Mouse (Mus musculus): ENCODE data around the gene Nmnat3. TPM values are rescaled to one million over a fixed set of nuclear protein-coding genes. Genes with fewer than 3 reads are reported as not detected.
A peak's percentile ranks its signal among the peaks of the same experiment; 100 is the strongest.

Nmnat3 gene
- polyA plus RNA-seq, 2 experiments, result 19.1 to 26.8 TPM

- Histone ChIP-seq H3K4me3 (ENCODE audit: insufficient read depth in 1 of 2, low read depth in 2 of 2, low read length in 2 of 2) (peak overlapping the region; percentile 42 to 65), H3K36me3 (replicated peaks; ENCODE audit: control insufficient read depth, insufficient read depth, low read depth) (no peaks in the 10 kb centered on the region), H3K9ac (replicated peaks) (0 out of 2 replicates have a peak overlapping the region, but pooled peaks have one; percentile 5), H3K4me2 (ENCODE audit: low read depth) (peak overlapping the region; percentile 47), H3K27ac (no peak overlapping the region), H3K27me3 (ENCODE audit: control insufficient read depth, insufficient read depth, low read length) (peaks cover 17% of the 10 kb centered on the region), H3K4me1 (replicated peaks; ENCODE audit: control insufficient read depth in 2 of 2, insufficient read depth in 2 of 2, low read length in 1 of 2) (peaks cover 0 to 29% of the 10 kb centered on the region in 2 experiments; a peak in 2 of 4 replicates), H3K9me3 (ENCODE audit: control insufficient read depth, low read length) (no peaks in the 10 kb centered on the region)
- ATAC-seq (ENCODE audit: insufficient read depth) (no peak), DNase-seq (ENCODE audit: low read depth in 3 of 3, low spot score in 3 of 3) (no peak)
- TF ChIP-seq EP300 (IDR thresholded peaks at IDR 0.05; ENCODE audit: low read depth) (no peak), CTCF (IDR thresholded peaks at IDR 0.05; ENCODE audit: low read depth) (no peak)
- 15% methylated on average over 19 of the region's 19 CpGs for WGBS (ENCODE audit: insufficient replicate concordance)
Observed at GRCm38 (mm10) chr9:98425351-98425880, 138.2 kb downstream of the Nmnat3 start.

DNA sequence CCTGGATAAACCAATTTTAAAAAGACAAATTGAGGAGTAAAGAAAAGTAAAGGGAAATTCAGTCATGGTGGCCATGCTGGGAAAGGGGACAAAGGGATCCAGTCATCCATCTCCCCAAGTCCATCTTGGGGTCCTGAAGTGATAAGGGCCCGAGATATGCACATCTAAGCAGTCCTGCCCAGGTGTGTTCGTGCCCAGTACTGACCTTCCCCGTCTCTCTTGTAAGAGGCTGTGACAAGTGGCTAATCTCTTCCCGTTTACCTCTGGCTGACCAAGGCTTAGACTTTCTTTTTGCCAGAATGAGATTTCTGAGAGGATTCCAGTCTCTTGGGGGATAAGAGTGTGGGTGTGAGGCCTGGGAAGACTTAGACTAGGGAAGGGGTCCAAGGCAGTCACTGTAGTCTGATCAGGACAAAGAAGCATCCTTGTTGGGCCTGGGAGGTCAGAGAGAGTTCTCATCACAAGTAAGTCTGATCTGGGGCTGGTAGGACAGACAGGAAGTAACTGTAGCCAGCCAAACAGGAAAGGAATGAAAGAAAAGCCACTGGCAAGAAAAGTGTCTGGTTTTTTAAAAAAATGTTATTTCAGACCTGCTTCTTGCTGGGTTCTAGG is 140.8 kb downstream of the Nmnat3 start:
- H3K4me1 ChIP-seq (replicated peaks; ENCODE audit: control insufficient read depth in 2 of 2, insufficient read depth in 2 of 2, low read length in 1 of 2), result peaks cover 0 to 24% of the 10 kb centered on the region in 2 experiments; a peak in 2 of 4 replicates
- no peak overlapping the region for H3K27ac ChIP-seq

GRCm38 (mm10) chr9:98428783-98429182 is 141.5 kb downstream of the Nmnat3 start:
- Histone ChIP-seq H3K27ac (no peak overlapping the region), H3K4me1 (replicated peaks; ENCODE audit: control insufficient read depth in 2 of 2, insufficient read depth in 2 of 2, low read length in 1 of 2) (peaks cover 0 to 24% of the 10 kb centered on the region in 2 experiments; a peak in 2 of 4 replicates), H3K9me3 (ENCODE audit: control insufficient read depth, low read length) (no peaks in the 10 kb centered on the region), H3K9ac (replicated peaks) (no peak overlapping the region), H3K27me3 (ENCODE audit: control insufficient read depth, insufficient read depth, low read length) (peaks cover 17% of the 10 kb centered on the region), H3K36me3 (replicated peaks; ENCODE audit: control insufficient read depth, insufficient read depth, low read depth) (no peaks in the 10 kb centered on the region), H3K4me3 (ENCODE audit: insufficient read depth in 1 of 2, low read depth in 2 of 2, low read length in 2 of 2) (no peak overlapping the region), H3K4me2 (ENCODE audit: low read depth) (no peak overlapping the region)
- ATAC-seq (ENCODE audit: insufficient read depth), result no peak
- TF ChIP-seq EP300 (IDR thresholded peaks at IDR 0.05; ENCODE audit: low read depth) (no peak), CTCF (IDR thresholded peaks at IDR 0.05; ENCODE audit: low read depth) (no peak)
- no peak for DNase-seq (ENCODE audit: low read depth in 3 of 3, low spot score in 3 of 3)
- 60% methylated on average over 8 of the region's 8 CpGs for WGBS (ENCODE audit: insufficient replicate concordance)

More for the DNA sequence above, 140.8 kb downstream of the Nmnat3 start:
- Histone ChIP-seq H3K27me3 (ENCODE audit: control insufficient read depth, insufficient read depth, low read length) (peaks cover 17% of the 10 kb centered on the region), H3K4me3 (ENCODE audit: insufficient read depth in 1 of 2, low read depth in 2 of 2, low read length in 2 of 2) (no peak overlapping the region), H3K9me3 (ENCODE audit: control insufficient read depth, low read length) (no peaks in the 10 kb centered on the region), H3K36me3 (replicated peaks; ENCODE audit: control insufficient read depth, insufficient read depth, low read depth) (no peaks in the 10 kb centered on the region), H3K4me2 (ENCODE audit: low read depth) (no peak overlapping the region; the same call in 1 of the 2 replicates), H3K9ac (replicated peaks) (no peak overlapping the region)
- TF ChIP-seq EP300 (IDR thresholded peaks at IDR 0.05; ENCODE audit: low read depth), result no peak
- TF ChIP-seq CTCF (IDR thresholded peaks at IDR 0.05; ENCODE audit: low read depth), result no peak
- WGBS (ENCODE audit: insufficient replicate concordance), result 22% methylated on average over 4 of the region's 4 CpGs
- DNase-seq (ENCODE audit: low read depth in 3 of 3, low spot score in 3 of 3) (no peak), ATAC-seq (ENCODE audit: insufficient read depth) (no peak)

DNA sequence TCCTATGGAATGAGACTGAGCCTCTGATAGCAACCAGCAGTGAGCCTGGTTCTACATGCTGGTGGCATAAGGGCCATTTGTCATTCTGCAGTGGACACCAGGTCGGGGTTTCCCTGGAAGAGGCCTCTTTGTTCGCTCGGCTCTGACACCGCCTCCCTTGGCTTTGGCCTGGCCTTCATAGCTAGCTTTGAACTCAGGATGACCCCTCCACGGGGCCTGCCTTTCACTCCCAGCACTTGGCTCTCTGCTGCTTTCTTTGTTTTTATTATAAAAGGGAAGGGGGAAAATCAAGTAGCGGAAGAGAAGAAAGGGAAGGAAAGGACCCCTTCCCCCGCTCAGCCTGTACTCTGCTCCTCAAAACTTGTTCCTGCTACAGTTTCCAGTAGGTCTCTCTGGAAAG is 142.6 kb downstream of the Nmnat3 start:
- Histone ChIP-seq H3K27ac (no peak overlapping the region), H3K4me2 (ENCODE audit: low read depth) (no peak overlapping the region), H3K9ac (replicated peaks) (no peak overlapping the region), H3K27me3 (ENCODE audit: control insufficient read depth, insufficient read depth, low read length) (peaks cover 10% of the 10 kb centered on the region), H3K4me1 (replicated peaks; ENCODE audit: control insufficient read depth in 2 of 2, insufficient read depth in 2 of 2, low read length in 1 of 2) (peaks cover 0 to 24% of the 10 kb centered on the region in 2 experiments; a peak in 2 of 4 replicates), H3K36me3 (replicated peaks; ENCODE audit: control insufficient read depth, insufficient read depth, low read depth) (no peaks in the 10 kb centered on the region), H3K4me3 (ENCODE audit: insufficient read depth in 1 of 2, low read depth in 2 of 2, low read length in 2 of 2) (no peak overlapping the region), H3K9me3 (ENCODE audit: control insufficient read depth, low read length) (no peaks in the 10 kb centered on the region)
- ATAC-seq (ENCODE audit: insufficient read depth) (no peak), DNase-seq (ENCODE audit: low read depth in 3 of 3, low spot score in 3 of 3) (no peak)
- TF ChIP-seq CTCF (IDR thresholded peaks at IDR 0.05; ENCODE audit: low read depth) (no peak), EP300 (IDR thresholded peaks at IDR 0.05; ENCODE audit: low read depth) (no peak)
- WGBS (ENCODE audit: insufficient replicate concordance), result 46% methylated on average over 7 of the region's 7 CpGs

- ATAC-seq (ENCODE audit: insufficient read depth) (no peak), DNase-seq (ENCODE audit: low read depth in 3 of 3, low spot score in 3 of 3) (no peak)
- H3K4me1 ChIP-seq (replicated peaks; ENCODE audit: control insufficient read depth in 2 of 2, insufficient read depth in 2 of 2, low read length in 1 of 2), result peaks cover 0 to 24% of the 10 kb centered on the region in 2 experiments; a peak in 2 of 4 replicates
- TF ChIP-seq EP300 (IDR thresholded peaks at IDR 0.05; ENCODE audit: low read depth), result no peak
- no peak overlapping the region for H3K9ac ChIP-seq (replicated peaks)
- H3K4me2 ChIP-seq (ENCODE audit: low read depth), result no peak overlapping the region
- WGBS (ENCODE audit: insufficient replicate concordance), result 45% methylated on average over 3 of the region's 3 CpGs
- H3K27me3 ChIP-seq (ENCODE audit: control insufficient read depth, insufficient read depth, low read length), result peaks cover 3% of the 10 kb centered on the region
- H3K4me3 ChIP-seq (ENCODE audit: insufficient read depth in 1 of 2, low read depth in 2 of 2, low read length in 2 of 2), result no peak overlapping the region
- no peak overlapping the region for H3K27ac ChIP-seq
- H3K36me3 ChIP-seq (replicated peaks; ENCODE audit: control insufficient read depth, insufficient read depth, low read depth), result no peaks in the 10 kb centered on the region
- no peaks in the 10 kb centered on the region for H3K9me3 ChIP-seq (ENCODE audit: control insufficient read depth, low read length)
Observed at GRCm38 (mm10) chr9:98430528-98430927, 143.3 kb downstream of the Nmnat3 start.

Data from liver, embryonic 14.5 days (tissue).